Mouse (Mus musculus) liver, adult 2 months (tissue): Measurements from ENCODE around the gene Efhc1. TPM values are rescaled to one million over a fixed set of nuclear protein-coding genes. Genes with fewer than 3 reads are reported as not detected.

ENCODE experiments used
- DNase-seq: peaks from one replicate; pipeline ENCODE4 v3.0.0-alpha.2; 2011; ENCODE audit warnings: low read depth, low spot score; ENCODE audit errors: extremely low read depth
- H3K27ac ChIP-seq: fragments of 200-500 bp; replicated peaks from 2 replicates; pipeline ENCODE4 v1.5.1; 2012; ENCODE audit warnings: low read depth, mild to moderate bottlenecking, control low read depth, inconsistent platforms, low read length; ENCODE audit not compliant: insufficient read depth
- H3K27me3 ChIP-seq: fragments of 200-500 bp; 2 replicates; pipeline ENCODE4 v1.6.1; 2012; ENCODE audit warnings: mild to moderate bottlenecking, moderate library complexity, low read length, inconsistent platforms; ENCODE audit not compliant: control insufficient read depth, insufficient read depth
- H3K36me3 ChIP-seq: fragments of 200-500 bp; 2 replicates; pipeline ENCODE4 v1.6.1; 2012; ENCODE audit warnings: low read length, inconsistent platforms; ENCODE audit not compliant: control insufficient read depth, insufficient read depth
- H3K4me1 ChIP-seq: fragments of 200-500 bp; 2 replicates; pipeline ENCODE4 v1.6.1; 2011; ENCODE audit warnings: low read length; ENCODE audit not compliant: control insufficient read depth, insufficient read depth
- H3K4me3 ChIP-seq: fragments of 200-500 bp; 2 replicates; pipeline ENCODE4 v1.5.1; 2011; ENCODE audit warnings: low read depth, mild to moderate bottlenecking, control low read depth, low read length, moderate library complexity; ENCODE audit not compliant: insufficient read depth
- H3K79me2 ChIP-seq: fragments of 200-500 bp; 2 replicates; pipeline ENCODE4 v1.6.1; 2012; ENCODE audit warnings: inconsistent platforms, mild to moderate bottlenecking, low read length, moderate library complexity; ENCODE audit not compliant: control insufficient read depth, insufficient read depth
- H3K9ac ChIP-seq: fragments of 200-500 bp; 2 replicates; pipeline ENCODE4 v1.6.1; 2012; ENCODE audit warnings: low read depth, mild to moderate bottlenecking, control low read depth, inconsistent platforms, low read length
- CTCF ChIP-seq: fragments of 200-500 bp; IDR thresholded peaks from 2 replicates; pipeline ENCODE4 v1.5.1; 2011; ENCODE audit warnings: low read depth, low read length, control low read depth
- POLR2A ChIP-seq: fragments of 200-500 bp; IDR thresholded peaks from 2 replicates; pipeline ENCODE4 v1.6.1; 2011; ENCODE audit warnings: low read length, control low read depth; ENCODE audit not compliant: insufficient read depth; ENCODE audit errors: extremely low read depth
- WGBS: fragments of 180-500 bp; shearing (Covaris S2); methylation state at CpG from one replicate; pipeline ENCODE4 v1.1.7; 2018; 5-methylcytosine and 5-hydroxymethylcytosine counted together
- polyA plus RNA-seq: library from polyadenylated mRNA; depleted of rRNA; stranded (reverse); fragments of >200 nt; gene quantifications from 2 replicates; pipeline ENCODE4 v1.2.3, GENCODE M21; 2012
- total RNA-seq: library from RNA; depleted of rRNA; stranded (reverse); fragments of >200 nt; gene quantifications from 2 replicates; pipeline ENCODE4 v1.2.3, GENCODE M21; 2014

Gene Efhc1
- total and polyA plus RNA-seq, 2 experiments: 0.07 to 0.09 TPM

GRCm38 (mm10) chr1:20940151-20940550, 11.3 kb upstream of the Efhc1 start:
- Histone ChIP-seq H3K36me3 (no peaks in the 10 kb centered on the region), H3K4me1 (peaks cover 1% of the 10 kb centered on the region; the same call in 1 of the 2 replicates), H3K27ac (no peak overlapping the region), H3K79me2 (no peaks in the 10 kb centered on the region), H3K9ac (peak overlapping the region; percentile 1; the same call in 1 of the 2 replicates), H3K4me3 (no peak overlapping the region), H3K27me3 (no peaks in the 10 kb centered on the region)
- TF ChIP-seq CTCF (peak; percentile 25; the same call in 1 of the 2 replicates), POLR2A (no peak)
- peak; percentile 85 for DNase-seq
- 37% methylated on average over 16 of the region's 16 CpGs for WGBS

- WGBS: 68% methylated on average over 2 of the region's 2 CpGs
- no peaks in the 10 kb centered on the region for H3K36me3 ChIP-seq
- H3K4me1 ChIP-seq: peaks cover 1% of the 10 kb centered on the region; the same call in 1 of the 2 replicates
- TF ChIP-seq CTCF (no peak), POLR2A (no peak)
- H3K27me3 ChIP-seq: no peaks in the 10 kb centered on the region
- no peak overlapping the region for H3K9ac ChIP-seq
- no peak overlapping the region for H3K4me3 ChIP-seq
- H3K79me2 ChIP-seq: no peaks in the 10 kb centered on the region
- H3K27ac ChIP-seq: no peak overlapping the region
- no peak for DNase-seq
These were observed 10.1 kb upstream of the Efhc1 start for GRCm38 (mm10) chr1:20941322-20941721.

GRCm38 (mm10) chr1:20941857-20942256, 9.6 kb upstream of the Efhc1 start:
- Histone ChIP-seq H3K9ac (no peak overlapping the region), H3K4me1 (peaks cover 1% of the 10 kb centered on the region; the same call in 1 of the 2 replicates), H3K27ac (no peak overlapping the region), H3K4me3 (no peak overlapping the region), H3K79me2 (no peaks in the 10 kb centered on the region), H3K36me3 (no peaks in the 10 kb centered on the region), H3K27me3 (no peaks in the 10 kb centered on the region)
- 93% methylated on average over 7 of the region's 7 CpGs for WGBS
- TF ChIP-seq CTCF: no peak
- TF ChIP-seq POLR2A: no peak
- no peak for DNase-seq

- H3K4me1 ChIP-seq: peaks cover 1% of the 10 kb centered on the region; the same call in 1 of the 2 replicates
- 100% methylated on average over 2 of the region's 2 CpGs for WGBS
These were observed 8.4 kb upstream of the Efhc1 start for GRCm38 (mm10) chr1:20943016-20943415.

GRCm38 (mm10) chr1:20951799-20952198, 373 bp downstream of the Efhc1 start:
- H3K27ac ChIP-seq: no peak overlapping the region
- no peaks in the 10 kb centered on the region for H3K79me2 ChIP-seq
- DNase-seq: no peak
- no peaks in the 10 kb centered on the region for H3K36me3 ChIP-seq
- TF ChIP-seq POLR2A (no peak), CTCF (no peak)
- peak overlapping the region; percentile 33 for H3K9ac ChIP-seq
- no peaks in the 10 kb centered on the region for H3K27me3 ChIP-seq
- WGBS: 17% methylated on average over 16 of the region's 16 CpGs
- peak overlapping the region; percentile 63 for H3K4me3 ChIP-seq
- H3K4me1 ChIP-seq: no peaks in the 10 kb centered on the region; the same call in 1 of the 2 replicates

More at GRCm38 (mm10) chr1:20943016-20943415, 8.4 kb upstream of the Efhc1 start:
- TF ChIP-seq CTCF (no peak), POLR2A (no peak)
- no peak overlapping the region for H3K9ac ChIP-seq
- DNase-seq: no peak
- H3K4me3 ChIP-seq: no peak overlapping the region
- H3K79me2 ChIP-seq: no peaks in the 10 kb centered on the region
- H3K27ac ChIP-seq: no peak overlapping the region
- H3K27me3 ChIP-seq: no peaks in the 10 kb centered on the region
- no peaks in the 10 kb centered on the region for H3K36me3 ChIP-seq

- Histone ChIP-seq H3K27ac (no peak overlapping the region), H3K79me2 (no peaks in the 10 kb centered on the region), H3K36me3 (no peaks in the 10 kb centered on the region), H3K4me3 (no peak overlapping the region), H3K9ac (no peak overlapping the region), H3K4me1 (no peaks in the 10 kb centered on the region; the same call in 1 of the 2 replicates), H3K27me3 (no peaks in the 10 kb centered on the region)
- no peak for DNase-seq
- WGBS: 77% methylated on average over 3 of the region's 3 CpGs
- TF ChIP-seq POLR2A (no peak), CTCF (no peak)
These were observed 3.5 kb downstream of the Efhc1 start for GRCm38 (mm10) chr1:20954876-20955275.
